Mouse (Mus musculus) gastrocnemius, postnatal 4 days (tissue): Measurements from ENCODE around the gene Gm6710. TPM values are rescaled to one million over a fixed set of nuclear protein-coding genes. Genes with fewer than 3 reads are reported as not detected.
"Not testable (repeated sequence)": the region's sequence is repeated elsewhere in the genome, so short reads cannot be mapped to it uniquely, and the experiment has no call there.

Experiments
- DNase-seq, 2 experiments: peaks; one replicate each; pipeline ENCODE4 v3.0.0; 2021 to 2022; ENCODE audit warnings: low spot score in 2 of 2, mixed read lengths in 2 of 2
- long read RNA-seq, 2 experiments: library from polyadenylated mRNA; stranded (forward); transcript quantifications; one replicate each; pipeline ENCODE4 v2.0.0; 2021
- total RNA-seq, 2 experiments: library from RNA; stranded (reverse); gene quantifications; 2 replicates each; pipeline ENCODE4 v1.2.3; 2021

Gm6710 gene
- total RNA-seq = 10 to 100 TPM; 22.1 to 23.6 TPM
- long read RNA-seq, experiment 1, transcript Gm6710-201 (4 exons, 1,445 nt) = major isoform, 12 of 14 reads
- long read RNA-seq, experiment 1, partial matches to known transcripts = 1 of 14 reads
- long read RNA-seq, experiment 1, other reads (novel, unspliced or antisense) = 1 of 14 reads
- long read RNA-seq, experiment 2, transcript Gm6710-201 (4 exons, 1,445 nt) = major isoform, 5 of 10 reads
- long read RNA-seq, experiment 2, partial matches to known transcripts = 2 of 10 reads
- long read RNA-seq, experiment 2, other reads (novel, unspliced or antisense) = 3 of 10 reads

- not testable (repeated sequence) for DNase-seq
Observed at GRCm38 (mm10) chr2:175869024-175869423, at the start of gene Gm6710. Gene Gm6710, plus strand, starts transcription at chr2:175869219.

Other genes starting within 250 kb of the Gm6710 start
- gene Gm11007, start 225.2 kb upstream of the Gm6710 start, total RNA-seq = 1 to 10 TPM in 1 of 2 experiments, not detected in 1; 7.0 TPM
- 1 to 10 TPM in 1 of 2 experiments, not detected in 1; 7.4 TPM for gene Zfp969, start 165.6 kb upstream of the Gm6710 start, total RNA-seq
- 1 to 10 TPM in 1 of 2 experiments, not detected in 1; 7.0 TPM for gene Gm2007, start 127.7 kb upstream of the Gm6710 start, total RNA-seq
- 1 to 10 TPM in 1 of 2 experiments, not detected in 1; 6.7 TPM for gene Gm14288, start 68.1 kb upstream of the Gm6710 start, total RNA-seq
- gene Zfp966, start 61.9 kb downstream of the Gm6710 start, total RNA-seq = 1 to 10 TPM; 4.5 to 4.8 TPM
- 10 to 100 TPM; 21.4 to 21.7 TPM for gene Gm2026, start 96.1 kb downstream of the Gm6710 start, total RNA-seq